Mouse (Mus musculus) G1E (cell line): ENCODE measurements at regions not wholly inside any gene's neighbourhood (a gene's known extent, or its start where the extent isn't known, plus 50 kb on each side); places are given as distances from the start of the nearest gene placed in this dataset.

Experiments used
- CTCF ChIP-seq: IDR thresholded peaks from 2 replicates; pipeline ENCODE4 v1.5.1; 2012; ENCODE audit warnings: low read depth, low read length, inconsistent platforms, mixed read lengths
- GATA1 ChIP-seq: IDR thresholded peaks from 2 replicates; pipeline ENCODE4 v1.6.1; 2012; ENCODE audit warnings: borderline replicate concordance, low read length, inconsistent platforms, mixed read lengths
- GATA2 ChIP-seq: IDR thresholded peaks from 2 replicates; pipeline ENCODE4 v1.6.1; 2012; ENCODE audit warnings: low read depth, low read length, inconsistent platforms, borderline replicate concordance
- POLR2AphosphoS5 ChIP-seq: IDR thresholded peaks from 2 replicates; pipeline ENCODE4 v1.6.1; 2012; ENCODE audit warnings: low read depth, low read length, inconsistent platforms; ENCODE audit not compliant: insufficient replicate concordance
- TAL1 ChIP-seq: conservative IDR thresholded peaks from 2 replicates; pipeline ENCODE4 v1.6.1; 2012; ENCODE audit warnings: low read depth, low read length, inconsistent platforms, mixed read lengths

- TF ChIP-seq CTCF = no peak
- no peak for TF ChIP-seq GATA1
- no peak for TF ChIP-seq POLR2AphosphoS5
- TF ChIP-seq TAL1 = no peak
- no peak for TF ChIP-seq GATA2
These were observed 339.6 kb upstream of the Ddi1 start for GRCm38 (mm10) chr9:6609284-6609627.
